Mouse (Mus musculus) thymus, postnatal 36 days (tissue): ENCODE data around the gene Fhod1.

Experiments
- DNase-seq, 2 experiments: peaks; one replicate each; pipeline ENCODE4 v3.0.0; 2022; ENCODE audit warnings: mixed read lengths in 2 of 2

Gene Fhod1

GRCm38 (mm10) chr8:105348450-105349095 lies 820 bp upstream of the Fhod1 start, which contains the start of gene Slc9a5:
Gene Slc9a5, plus strand, starts transcription at chr8:105348843.
- peak; percentile 67 to 78 for DNase-seq

DNA sequence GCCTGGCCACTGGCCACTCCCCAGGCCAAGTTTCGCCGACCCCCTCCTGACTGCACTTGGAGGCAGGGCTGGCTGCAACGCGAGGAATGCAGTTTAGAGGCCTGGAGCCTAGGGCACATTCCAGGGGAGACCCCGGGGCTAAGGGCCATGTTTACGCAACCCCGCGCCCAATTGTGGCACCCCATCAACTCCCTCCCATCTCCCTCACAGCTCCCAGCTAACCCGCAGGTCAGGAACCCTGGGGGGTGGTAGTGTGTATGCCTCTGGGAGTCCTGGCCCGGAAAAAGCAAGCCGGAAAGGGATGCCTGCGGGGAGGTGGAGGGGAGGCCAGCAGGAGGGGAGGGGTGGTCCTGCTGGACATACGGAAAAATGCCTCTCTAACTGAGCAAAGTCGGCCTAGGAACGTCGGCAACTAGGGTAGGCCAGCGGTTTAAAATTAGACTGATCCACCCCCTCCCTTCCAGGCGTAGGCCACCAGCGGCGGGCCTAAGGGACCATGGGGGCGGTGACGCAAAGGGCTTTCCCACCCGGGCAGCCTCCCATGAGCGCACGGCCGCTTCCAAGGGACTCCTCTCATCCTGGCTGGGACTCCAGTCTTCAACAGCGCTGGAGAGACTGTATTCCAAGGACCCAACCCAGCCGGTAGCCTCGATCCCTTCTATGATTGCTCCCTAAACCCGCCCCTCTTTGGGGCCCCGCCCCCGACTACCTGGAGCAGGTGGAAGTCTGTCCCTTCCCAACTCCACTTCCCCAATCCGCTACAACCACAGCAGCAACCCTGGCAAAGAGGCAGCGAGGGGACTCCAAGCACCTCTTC lies 934 bp downstream of the Fhod1 start:
- DNase-seq = peak in 1 of 2 experiments; percentile 59

DNA sequence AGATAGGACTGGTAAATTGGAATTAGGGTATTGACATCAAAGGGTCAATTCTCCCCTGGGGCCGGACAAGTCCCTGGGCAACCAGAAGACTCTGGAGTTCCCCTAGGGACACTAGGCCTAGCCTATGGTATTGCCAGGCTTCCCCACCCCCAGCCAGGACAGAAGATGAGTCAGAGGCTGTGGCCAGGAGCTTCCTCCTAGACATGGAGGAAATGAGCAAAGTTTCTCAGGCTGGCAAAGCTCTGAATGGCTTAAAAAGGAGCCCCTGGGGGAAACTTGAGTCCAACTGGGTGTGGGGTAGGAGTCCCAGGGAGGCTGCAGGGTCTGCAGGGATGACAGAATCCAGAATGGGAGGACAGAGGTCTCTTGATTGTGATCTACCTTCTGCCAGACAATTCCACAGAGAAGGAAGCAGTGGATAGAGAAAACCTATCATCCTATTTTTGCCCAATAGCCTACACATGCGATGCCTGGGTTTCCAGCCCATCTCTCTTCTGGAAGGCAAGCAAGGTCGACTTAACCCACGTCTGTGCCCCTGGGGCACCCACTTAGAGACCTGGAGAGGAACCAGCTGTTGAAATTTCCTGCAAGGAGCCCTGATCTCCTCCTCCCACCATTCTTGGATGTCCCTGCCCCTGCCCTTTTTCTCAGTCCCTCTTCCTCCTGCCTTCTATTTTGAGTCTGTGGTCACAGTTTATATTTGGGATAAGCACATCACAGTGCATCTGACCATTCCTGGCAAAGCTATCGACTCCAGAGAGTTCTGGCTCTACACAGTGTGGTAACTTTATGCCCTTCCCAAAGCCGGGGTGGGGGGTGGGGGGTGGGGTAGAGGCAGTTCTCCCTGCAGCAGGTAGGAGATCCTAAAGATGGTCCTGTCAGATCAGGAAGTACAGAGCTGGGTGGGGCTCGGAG lies 2.4 kb downstream of the Fhod1 start:
- DNase-seq = no peak

DNA sequence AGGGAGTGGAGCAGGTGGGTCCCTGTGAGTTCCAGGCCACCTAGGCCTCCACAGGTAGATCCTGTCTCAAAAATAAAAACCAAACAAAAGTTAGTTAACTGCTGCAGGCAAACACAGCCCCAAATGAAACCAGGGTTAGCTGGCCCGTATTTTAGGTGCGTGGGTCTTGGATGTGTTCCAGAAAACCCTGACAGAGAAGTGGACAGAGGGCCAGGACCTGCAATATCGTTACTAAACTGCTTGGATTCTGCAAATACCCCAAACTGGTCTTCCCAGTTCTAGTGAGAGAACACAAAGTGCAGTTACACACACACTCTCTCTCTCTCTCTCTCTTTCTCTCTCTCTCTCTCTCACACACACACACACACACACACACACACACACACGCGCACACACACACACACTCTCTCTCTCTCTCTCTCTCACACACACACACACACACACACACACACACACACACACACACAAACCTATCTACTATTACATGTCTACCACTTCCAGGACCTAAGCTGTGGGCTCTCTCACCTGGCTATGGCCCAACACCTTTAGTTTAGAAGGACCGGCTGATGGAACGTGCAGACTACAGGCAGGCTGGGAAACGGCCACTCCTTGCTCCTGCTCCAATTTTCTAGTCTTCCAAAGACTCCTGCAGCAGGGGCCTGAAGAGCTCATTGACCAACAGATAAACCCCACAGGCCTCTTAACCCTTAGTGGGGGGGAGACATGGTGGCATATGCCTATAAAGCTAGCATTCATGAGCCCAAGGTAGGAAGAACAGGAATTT lies 3.8 kb downstream of the Fhod1 start:
- no peak for DNase-seq

GRCm38 (mm10) chr8:105342768-105343167 lies 5.0 kb downstream of the Fhod1 start:
- no peak for DNase-seq

GRCm38 (mm10) chr8:105341399-105341798 lies 6.4 kb downstream of the Fhod1 start:
- no peak for DNase-seq

- DNase-seq = no peak
Measured at GRCm38 (mm10) chr8:105339886-105340635, 7.7 kb downstream of the Fhod1 start.

DNA sequence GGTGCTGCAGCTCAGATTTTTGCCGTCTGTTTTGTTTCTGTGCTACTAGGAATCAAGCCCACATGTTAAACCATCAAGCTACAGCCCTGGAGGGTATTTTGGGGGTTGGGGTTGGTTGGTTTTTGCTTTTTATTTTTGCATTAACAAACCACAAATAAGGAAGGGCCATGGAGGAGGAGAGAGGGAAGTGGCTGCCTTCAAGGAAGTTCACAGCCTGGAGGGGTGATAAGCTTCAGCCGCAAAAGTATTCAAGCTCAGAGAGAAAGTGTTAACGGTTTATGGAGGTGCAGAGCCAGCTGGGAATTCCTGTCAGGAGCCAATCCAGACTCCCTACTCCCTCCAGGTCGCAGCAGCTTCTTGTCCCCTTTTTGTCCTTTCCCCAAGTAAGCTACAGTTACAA lies 8.8 kb downstream of the Fhod1 start:
- no peak for DNase-seq

- DNase-seq = no peak
Measured at GRCm38 (mm10) chr8:105336373-105337130, 11.2 kb downstream of the Fhod1 start.

- no peak for DNase-seq
Measured at GRCm38 (mm10) chr8:105332523-105332922, 15.2 kb downstream of the Fhod1 start.

DNA sequence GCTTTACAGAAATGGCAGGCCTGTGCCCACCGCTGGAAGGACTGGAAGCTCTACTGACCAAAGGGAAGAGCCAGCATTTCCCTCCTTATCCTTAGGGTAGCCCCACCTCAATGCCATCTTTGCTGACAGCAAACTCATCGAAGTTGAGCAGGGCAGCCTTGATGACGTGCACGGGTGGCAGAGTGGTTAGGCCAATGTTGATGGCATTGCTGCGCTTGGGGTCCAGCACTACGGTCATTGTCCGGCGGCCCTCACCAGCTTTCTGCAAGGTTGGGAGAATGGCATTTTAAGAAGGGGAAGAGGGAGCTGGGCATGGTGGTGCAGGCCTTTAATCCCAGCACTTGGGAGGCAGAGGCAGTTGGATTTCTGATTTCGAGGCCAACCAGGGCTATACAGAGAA lies 15.8 kb downstream of the Fhod1 start:
- no peak for DNase-seq

DNA sequence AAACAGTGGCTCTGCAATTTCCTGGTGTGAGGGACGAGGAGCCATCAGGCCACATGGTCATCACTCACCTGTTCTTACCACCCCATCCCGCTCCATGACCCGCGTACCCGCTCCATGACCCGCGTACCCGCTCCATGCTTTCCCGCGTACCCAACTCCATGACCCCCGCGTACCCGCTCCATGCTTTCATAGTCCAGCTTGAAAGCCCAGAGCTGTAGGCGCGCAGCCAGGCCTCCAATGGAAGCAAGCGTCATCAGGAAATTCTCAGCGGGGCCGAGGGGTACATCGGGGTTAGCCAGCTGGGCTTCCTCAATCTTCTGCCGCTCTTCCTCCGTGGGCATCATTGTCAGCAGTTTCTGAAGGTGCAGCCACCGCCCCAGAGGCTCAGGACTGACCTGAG lies 16.3 kb downstream of the Fhod1 start:
- no peak for DNase-seq

DNA sequence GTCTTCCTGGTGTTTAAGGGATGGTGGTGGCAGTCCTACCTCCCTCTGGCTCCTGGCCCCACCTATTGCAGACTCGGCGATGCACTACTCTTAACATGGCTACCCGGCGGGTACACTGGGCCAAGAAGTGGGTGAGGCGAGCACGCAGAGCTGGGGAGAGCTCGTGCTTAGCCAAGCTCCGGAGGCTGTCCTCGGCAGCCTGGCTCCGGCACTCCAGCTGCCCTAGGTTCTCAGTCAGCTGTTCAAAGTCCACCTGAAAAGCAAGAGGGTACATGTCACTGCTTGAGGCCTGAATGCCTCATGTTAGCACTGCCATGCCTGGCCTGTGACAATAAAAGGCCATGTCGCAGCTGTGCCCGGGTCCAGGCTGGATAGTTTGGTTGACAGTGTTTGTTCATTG lies 17.4 kb downstream of the Fhod1 start:
- no peak for DNase-seq

DNA sequence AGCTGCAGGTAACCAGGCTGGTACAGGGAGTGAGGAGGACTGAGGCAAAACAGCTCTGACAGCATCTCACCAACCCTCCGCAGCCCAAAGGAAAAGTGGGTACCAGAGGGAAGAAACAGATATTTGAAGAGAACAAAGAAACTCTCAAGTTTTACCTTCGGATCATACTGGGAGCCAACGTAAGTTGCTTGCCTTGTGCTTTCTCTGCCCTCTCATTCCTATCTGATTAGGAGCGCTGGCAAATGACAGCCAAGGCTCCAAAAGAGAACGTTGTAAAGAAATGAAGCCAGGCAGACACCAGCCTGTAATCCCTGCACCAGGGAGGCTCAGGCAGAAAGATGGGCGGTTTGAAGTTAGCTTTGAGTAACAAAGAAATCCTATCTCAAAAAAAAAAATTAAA lies 20.8 kb downstream of the Fhod1 start:
- DNase-seq = no peak

GRCm38 (mm10) chr8:105326141-105326672 lies 21.5 kb downstream of the Fhod1 start, which contains the start of the genes Lrrc29 and Tmem208:
Gene Lrrc29, minus strand, starts transcription at chr8:105326278.
Gene Tmem208, plus strand, starts transcription at chr8:105326354.
- peak; percentile 98 for DNase-seq

DNA sequence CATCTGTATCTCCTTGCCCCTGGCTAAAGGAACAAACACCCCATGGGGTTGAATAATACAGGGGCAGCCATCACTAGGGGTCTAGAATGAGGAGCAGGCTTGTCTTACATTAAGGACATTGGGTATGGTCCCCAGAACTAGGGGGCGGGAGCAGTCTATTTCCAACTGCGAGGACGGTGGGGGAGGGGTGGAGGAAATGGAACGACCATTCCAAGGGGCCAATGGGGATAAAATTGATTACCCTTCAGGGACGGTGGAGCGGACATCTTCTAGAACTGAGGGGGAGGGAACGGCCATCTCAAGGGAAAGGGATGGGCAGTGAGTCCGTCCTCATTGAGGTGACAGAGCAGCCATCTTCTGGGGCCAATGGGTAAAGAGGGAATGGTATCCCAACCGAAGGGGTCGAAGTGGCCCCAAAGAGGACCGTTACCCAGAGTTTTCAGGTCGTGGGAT lies 22.1 kb downstream of the Fhod1 start:
- DNase-seq = no peak

DNA sequence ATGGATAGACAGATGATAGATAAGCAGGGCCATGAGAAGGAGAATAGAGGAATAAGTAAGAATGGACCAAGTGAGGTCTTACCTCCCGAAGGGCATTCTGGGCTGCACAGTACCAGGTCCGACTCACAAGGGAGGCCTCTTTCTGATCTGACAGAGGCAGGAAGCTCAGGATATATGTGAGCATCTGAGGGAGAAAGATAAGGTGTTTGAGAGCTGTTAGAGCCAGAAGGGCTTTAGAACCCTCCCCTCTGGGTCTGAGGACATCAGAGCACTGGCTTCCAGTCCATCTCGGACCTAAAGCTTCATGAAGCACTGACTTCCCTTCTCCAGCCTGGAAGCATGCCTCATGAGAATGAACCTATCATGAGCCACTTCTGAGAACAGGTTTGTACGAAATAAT lies 24.6 kb downstream of the Fhod1 start:
- no peak for DNase-seq

- DNase-seq = no peak
Measured at GRCm38 (mm10) chr8:105318662-105319190, 29.0 kb downstream of the Fhod1 start.

GRCm38 (mm10) chr8:105317941-105318340 lies 29.8 kb downstream of the Fhod1 start:
- no peak for DNase-seq
